Mouse (Mus musculus): ENCODE data around the gene Foxd1. TPM values are rescaled to one million over a fixed set of nuclear protein-coding genes. Genes with fewer than 3 reads are reported as not detected.

Foxd1 gene
- polyA plus RNA-seq, 1 experiment = not detected

DNA sequence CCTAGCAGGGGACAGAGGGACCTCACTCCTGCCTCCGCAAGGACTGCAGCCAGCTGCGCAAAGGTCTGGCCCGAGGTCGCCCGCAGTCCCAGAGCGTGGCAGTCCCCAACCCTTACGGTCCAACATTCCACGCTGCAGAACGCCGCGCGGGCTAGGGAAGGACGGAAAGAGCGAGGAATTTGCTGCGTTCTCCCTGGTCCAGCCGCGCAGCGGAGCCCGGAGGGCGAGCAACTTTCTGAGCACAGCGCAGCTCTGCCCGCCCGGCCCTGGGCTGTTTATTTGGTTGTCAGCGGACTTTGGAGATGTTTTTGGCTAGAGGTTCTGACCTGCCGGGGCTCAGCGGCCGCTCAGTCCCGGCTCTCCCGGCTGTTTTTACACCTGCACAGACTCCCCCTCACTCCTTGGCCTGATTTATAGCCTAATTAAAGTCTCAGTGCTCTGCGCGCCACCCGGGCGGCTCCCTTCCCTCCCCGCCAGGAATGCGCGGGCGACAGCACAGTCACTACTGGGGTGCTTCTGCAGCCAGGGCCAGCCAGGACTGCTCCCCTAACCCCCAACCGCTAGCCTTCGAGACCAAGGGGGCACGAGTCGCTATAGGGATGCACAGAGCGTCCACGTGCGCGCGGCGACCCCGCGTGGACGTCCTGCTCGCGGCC is 11.9 kb downstream of the Foxd1 start:
- WGBS = 4% methylated on average over 52 of the region's 52 CpGs
- H3K27ac ChIP-seq (ENCODE audit: control insufficient read depth, insufficient read depth, low read depth, low read length, poor library complexity) = no peak overlapping the region
- H3K4me3 ChIP-seq (replicated peaks; ENCODE audit: control insufficient read depth, low read depth, low read length) = no peak overlapping the region
- no peaks in the 10 kb centered on the region for H3K4me1 ChIP-seq (ENCODE audit: control insufficient read depth, insufficient read depth, low read length)
- TF ChIP-seq CTCF (IDR thresholded peaks at IDR 0.05; ENCODE audit: control insufficient read depth, insufficient read depth, low read length) (no peak), POLR2A (IDR thresholded peaks at IDR 0.05; ENCODE audit: borderline replicate concordance, control insufficient read depth, low read depth, low read length) (no peak)

DNA sequence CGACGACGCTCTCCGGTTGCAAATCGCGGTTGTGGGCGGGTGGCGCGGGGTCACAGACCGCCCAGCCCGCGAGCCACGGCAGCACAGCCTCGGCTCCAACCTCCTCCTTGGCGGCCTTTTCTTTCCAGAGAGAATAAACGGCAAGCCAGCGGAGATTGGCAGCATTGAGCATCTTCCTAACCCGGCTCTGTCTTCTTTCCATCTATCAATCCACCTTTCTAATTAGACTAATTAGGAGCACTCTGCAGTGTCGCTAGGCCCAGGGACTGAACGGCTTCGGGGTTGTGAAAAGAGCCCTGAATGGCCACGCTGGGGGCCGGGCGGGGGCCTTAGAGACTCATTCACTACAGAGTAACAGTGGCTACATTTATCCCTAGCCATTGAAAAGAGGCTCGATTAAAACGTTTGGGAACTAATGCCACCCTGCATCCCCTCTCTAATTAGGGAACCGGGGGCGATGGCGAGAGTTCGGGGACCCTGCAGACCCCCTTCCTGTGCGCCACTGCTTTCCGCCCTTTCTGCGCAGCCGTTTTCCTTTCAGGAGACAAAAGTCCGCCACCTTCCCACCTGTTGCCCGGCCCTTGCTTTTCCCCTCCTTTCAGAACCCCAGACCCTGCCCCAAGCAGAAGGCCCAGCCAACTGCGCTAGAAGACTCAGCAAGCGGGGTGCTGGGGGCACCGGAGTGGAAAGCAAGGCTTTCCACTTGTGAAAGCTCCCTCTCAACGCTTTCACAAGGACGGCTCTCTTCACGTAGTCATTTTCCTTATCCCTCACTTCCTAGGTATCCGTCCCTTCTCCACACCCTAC is 12.6 kb downstream of the Foxd1 start:
- Histone ChIP-seq H3K27ac (ENCODE audit: control insufficient read depth, insufficient read depth, low read depth, low read length, poor library complexity) (no peak overlapping the region), H3K4me1 (ENCODE audit: control insufficient read depth, insufficient read depth, low read length) (no peaks in the 10 kb centered on the region), H3K4me3 (replicated peaks; ENCODE audit: control insufficient read depth, low read depth, low read length) (no peak overlapping the region)
- no peak for TF ChIP-seq CTCF (IDR thresholded peaks at IDR 0.05; ENCODE audit: control insufficient read depth, insufficient read depth, low read length)
- 8% methylated on average over 43 of the region's 43 CpGs for WGBS

DNA sequence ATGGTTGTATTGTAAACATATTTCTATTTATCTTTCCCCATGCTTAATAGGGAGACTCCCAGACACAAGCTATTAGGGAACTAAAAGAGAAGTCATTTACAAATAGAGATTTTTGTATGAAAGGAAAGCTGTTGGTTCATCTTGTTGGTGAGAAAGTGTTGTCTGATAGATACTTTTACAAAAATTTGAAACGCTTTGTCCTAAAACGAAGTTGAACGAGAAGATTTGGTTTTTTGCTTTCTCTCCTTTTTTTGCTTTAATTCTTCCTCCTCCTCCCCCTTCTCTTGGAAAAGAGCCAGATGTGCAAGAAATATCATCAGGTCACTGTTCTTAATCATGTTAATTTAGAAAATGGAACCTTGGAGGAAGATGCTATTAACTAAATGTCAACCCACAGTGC is 13.6 kb downstream of the Foxd1 start:
- H3K4me3 ChIP-seq (replicated peaks; ENCODE audit: control insufficient read depth, low read depth, low read length) = no peak overlapping the region
- H3K4me1 ChIP-seq (ENCODE audit: control insufficient read depth, insufficient read depth, low read length) = no peaks in the 10 kb centered on the region
- TF ChIP-seq POLR2A (IDR thresholded peaks at IDR 0.05; ENCODE audit: borderline replicate concordance, control insufficient read depth, low read depth, low read length) (no peak), CTCF (IDR thresholded peaks at IDR 0.05; ENCODE audit: control insufficient read depth, insufficient read depth, low read length) (no peak)
- no peak overlapping the region for H3K27ac ChIP-seq (ENCODE audit: control insufficient read depth, insufficient read depth, low read depth, low read length, poor library complexity)
- WGBS = 18% methylated on average over 3 of the region's 3 CpGs

DNA sequence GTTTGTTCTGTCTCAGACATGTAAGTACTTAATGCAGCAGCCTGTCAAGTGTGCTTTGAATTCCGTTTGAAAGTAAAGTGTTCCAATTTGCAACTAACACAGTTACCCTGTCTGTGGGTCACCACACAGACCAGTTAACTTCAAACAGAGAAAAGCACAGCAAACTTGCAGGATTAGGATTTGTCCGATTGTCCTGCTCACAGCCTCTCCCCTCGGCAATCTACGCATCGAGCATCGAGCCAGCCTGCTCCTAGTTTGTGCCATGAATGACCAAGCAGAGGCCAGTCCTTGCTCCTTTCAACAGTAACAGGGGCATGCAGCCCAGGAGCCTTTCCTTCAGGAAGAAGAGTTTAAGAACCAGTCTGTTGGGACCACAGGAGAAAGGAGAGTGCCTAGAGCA is 15.0 kb downstream of the Foxd1 start:
- Histone ChIP-seq H3K4me3 (replicated peaks; ENCODE audit: control insufficient read depth, low read depth, low read length) (no peak overlapping the region), H3K27ac (ENCODE audit: control insufficient read depth, insufficient read depth, low read depth, low read length, poor library complexity) (no peak overlapping the region), H3K4me1 (ENCODE audit: control insufficient read depth, insufficient read depth, low read length) (no peaks in the 10 kb centered on the region)
- TF ChIP-seq CTCF (IDR thresholded peaks at IDR 0.05; ENCODE audit: control insufficient read depth, insufficient read depth, low read length) = no peak
- no peak for TF ChIP-seq POLR2A (IDR thresholded peaks at IDR 0.05; ENCODE audit: borderline replicate concordance, control insufficient read depth, low read depth, low read length)
- 38% methylated on average over 6 of the region's 6 CpGs for WGBS

DNA sequence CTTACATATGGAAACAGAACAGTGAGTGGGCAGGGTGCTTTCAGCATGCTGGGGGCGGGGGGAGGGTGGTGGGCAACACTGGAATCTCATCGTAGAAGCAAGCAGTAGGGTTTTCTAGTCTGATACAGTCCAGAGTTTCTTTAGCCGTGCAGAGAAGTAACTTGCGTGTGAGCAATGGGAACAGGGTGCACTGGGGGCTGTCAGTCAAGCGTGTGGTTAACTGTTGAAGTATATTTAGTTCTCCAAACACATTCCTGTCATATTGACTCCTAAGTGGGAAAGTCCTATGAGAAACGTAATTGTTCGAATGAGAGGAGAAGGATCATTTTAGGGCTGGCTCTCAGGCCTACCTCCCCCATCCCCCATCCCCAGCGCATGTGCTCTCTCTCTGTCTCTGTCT is 20.5 kb downstream of the Foxd1 start:
- 63% methylated on average over 8 of the region's 8 CpGs for WGBS
- Histone ChIP-seq H3K4me1 (ENCODE audit: control insufficient read depth, insufficient read depth, low read length) (no peaks in the 10 kb centered on the region), H3K4me3 (replicated peaks; ENCODE audit: control insufficient read depth, low read depth, low read length) (no peak overlapping the region), H3K27ac (ENCODE audit: control insufficient read depth, insufficient read depth, low read depth, low read length, poor library complexity) (no peak overlapping the region)
- no peak for TF ChIP-seq CTCF (IDR thresholded peaks at IDR 0.05; ENCODE audit: control insufficient read depth, insufficient read depth, low read length)
- TF ChIP-seq POLR2A (IDR thresholded peaks at IDR 0.05; ENCODE audit: borderline replicate concordance, control insufficient read depth, low read depth, low read length) = no peak

DNA sequence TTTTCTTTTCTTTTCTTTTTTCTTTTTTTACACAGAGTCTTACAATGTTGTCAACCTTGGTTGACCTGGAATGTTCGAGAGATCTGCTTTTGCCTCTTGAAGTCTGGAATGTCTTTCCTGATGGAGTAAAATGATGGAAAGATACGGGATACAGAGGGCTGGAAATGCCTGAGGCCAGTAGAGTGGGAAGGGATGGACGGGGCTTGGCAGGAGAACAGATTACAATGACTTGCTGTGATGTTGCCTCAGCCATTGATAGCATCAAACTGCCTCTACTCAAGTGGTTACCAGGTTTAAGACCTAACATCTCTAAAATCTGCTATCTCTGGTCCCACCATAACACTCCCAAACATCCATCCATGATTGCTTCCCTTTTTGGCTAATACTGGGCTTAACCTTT is 20.9 kb downstream of the Foxd1 start:
- Histone ChIP-seq H3K4me3 (replicated peaks; ENCODE audit: control insufficient read depth, low read depth, low read length) (no peak overlapping the region), H3K27ac (ENCODE audit: control insufficient read depth, insufficient read depth, low read depth, low read length, poor library complexity) (no peak overlapping the region), H3K4me1 (ENCODE audit: control insufficient read depth, insufficient read depth, low read length) (no peaks in the 10 kb centered on the region)
- TF ChIP-seq CTCF (IDR thresholded peaks at IDR 0.05; ENCODE audit: control insufficient read depth, insufficient read depth, low read length) (no peak), POLR2A (IDR thresholded peaks at IDR 0.05; ENCODE audit: borderline replicate concordance, control insufficient read depth, low read depth, low read length) (no peak)
- WGBS = 66% methylated on average over 3 of the region's 3 CpGs

DNA sequence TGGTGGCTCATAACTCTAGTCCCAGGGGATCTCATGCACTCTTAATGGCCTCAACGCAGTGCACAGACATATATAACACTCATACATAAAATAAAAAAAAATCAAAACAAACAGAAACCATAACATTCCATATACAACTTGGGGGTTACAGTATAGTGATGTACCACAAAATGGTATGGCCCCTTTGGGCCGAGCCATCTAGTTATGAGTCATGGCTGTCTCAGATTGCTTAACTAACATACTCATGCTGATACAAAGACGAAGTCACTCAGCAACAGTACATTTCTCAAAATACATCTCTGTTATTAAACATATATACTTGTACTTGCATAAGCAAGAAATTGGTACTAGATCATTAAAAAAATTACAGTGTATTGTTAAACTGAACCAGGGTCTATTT is 23.7 kb downstream of the Foxd1 start:
- no peak overlapping the region for H3K27ac ChIP-seq (ENCODE audit: control insufficient read depth, insufficient read depth, low read depth, low read length, poor library complexity)
- WGBS = 78% methylated on average over 3 of the region's 3 CpGs
- no peak for TF ChIP-seq CTCF (IDR thresholded peaks at IDR 0.05; ENCODE audit: control insufficient read depth, insufficient read depth, low read length)
- no peak for TF ChIP-seq POLR2A (IDR thresholded peaks at IDR 0.05; ENCODE audit: borderline replicate concordance, control insufficient read depth, low read depth, low read length)
- H3K4me1 ChIP-seq (ENCODE audit: control insufficient read depth, insufficient read depth, low read length) = no peaks in the 10 kb centered on the region
- no peak overlapping the region for H3K4me3 ChIP-seq (replicated peaks; ENCODE audit: control insufficient read depth, low read depth, low read length)

DNA sequence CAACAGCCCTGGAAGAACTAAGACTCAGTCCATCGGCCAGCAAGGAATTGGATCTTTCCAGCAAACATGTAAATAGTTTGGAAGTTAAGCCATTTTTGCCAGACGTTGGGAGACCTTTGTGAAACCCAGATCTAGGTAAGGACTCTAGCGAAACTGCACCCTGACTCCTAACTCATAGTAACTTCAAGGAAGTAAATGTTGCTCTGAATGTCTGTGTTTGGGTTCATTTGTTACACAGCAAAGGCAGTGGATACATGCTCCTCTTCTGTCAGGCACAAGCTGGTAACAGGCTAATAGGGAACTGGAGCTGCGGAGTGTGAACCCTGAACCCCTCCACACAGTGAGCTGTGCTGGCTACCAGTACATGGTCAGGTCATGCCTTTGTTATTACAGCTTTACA is 28.7 kb downstream of the Foxd1 start:
- Histone ChIP-seq H3K27ac (ENCODE audit: control insufficient read depth, insufficient read depth, low read depth, low read length, poor library complexity) (no peak overlapping the region), H3K4me1 (ENCODE audit: control insufficient read depth, insufficient read depth, low read length) (no peaks in the 10 kb centered on the region), H3K4me3 (replicated peaks; ENCODE audit: control insufficient read depth, low read depth, low read length) (no peak overlapping the region)
- WGBS = 80% methylated on average over 4 of the region's 4 CpGs
- TF ChIP-seq CTCF (IDR thresholded peaks at IDR 0.05; ENCODE audit: control insufficient read depth, insufficient read depth, low read length) (no peak), POLR2A (IDR thresholded peaks at IDR 0.05; ENCODE audit: borderline replicate concordance, control insufficient read depth, low read depth, low read length) (no peak)

Measured in bone marrow, adult 2 months (tissue).